Mouse (Mus musculus): ENCODE data around the gene Tmem232.

- no peak for TF ChIP-seq CTCF (IDR thresholded peaks at IDR 0.05; ENCODE audit: extremely low read depth, insufficient read depth, insufficient read length, insufficient replicate concordance)
- no peak for TF ChIP-seq POLR2A (IDR thresholded peaks at IDR 0.05; ENCODE audit: low read depth, low read length)
Measured at GRCm38 (mm10) chr17:65365535-65366254, 174.9 kb downstream of the Tmem232 start.
